Mouse (Mus musculus): ENCODE results near the gene Rabgap1l. TPM values are rescaled to one million over a fixed set of nuclear protein-coding genes. Genes with fewer than 3 reads are reported as not detected.

Rabgap1l gene
- polyA plus RNA-seq, 1 experiment = 14.2 TPM

- no peak for TF ChIP-seq CTCF (IDR thresholded peaks at IDR 0.05; ENCODE audit: control insufficient read depth, insufficient read depth, insufficient replicate concordance, low read depth, low read length)
- TF ChIP-seq POLR2A (IDR thresholded peaks at IDR 0.05; ENCODE audit: control insufficient read depth, low read depth, low read length) = no peak
- Histone ChIP-seq H3K4me3 (ENCODE audit: control insufficient read depth, low read depth, low read length) (no peak overlapping the region), H3K4me1 (ENCODE audit: control insufficient read depth, insufficient read depth, low read length) (no peaks in the 10 kb centered on the region), H3K36me3 (ENCODE audit: control insufficient read depth, insufficient read depth, low read length) (no peaks in the 10 kb centered on the region), H3K27ac (ENCODE audit: control insufficient read depth, insufficient read depth, low read depth, low read length) (no peak overlapping the region), H3K27me3 (ENCODE audit: control insufficient read depth, insufficient read depth, low read length) (no peaks in the 10 kb centered on the region)
Observed at GRCm38 (mm10) chr1:160755359-160755758, 37.7 kb downstream of the Rabgap1l start.

GRCm38 (mm10) chr1:160750629-160751028 lies 42.4 kb downstream of the Rabgap1l start:
- H3K27me3 ChIP-seq (ENCODE audit: control insufficient read depth, insufficient read depth, low read length) = no peaks in the 10 kb centered on the region
- H3K36me3 ChIP-seq (ENCODE audit: control insufficient read depth, insufficient read depth, low read length) = no peaks in the 10 kb centered on the region
- TF ChIP-seq POLR2A (IDR thresholded peaks at IDR 0.05; ENCODE audit: control insufficient read depth, low read depth, low read length) = no peak
- TF ChIP-seq CTCF (IDR thresholded peaks at IDR 0.05; ENCODE audit: control insufficient read depth, insufficient read depth, insufficient replicate concordance, low read depth, low read length) = no peak
- H3K27ac ChIP-seq (ENCODE audit: control insufficient read depth, insufficient read depth, low read depth, low read length) = no peak overlapping the region
- H3K4me1 ChIP-seq (ENCODE audit: control insufficient read depth, insufficient read depth, low read length) = no peaks in the 10 kb centered on the region
- no peak overlapping the region for H3K4me3 ChIP-seq (ENCODE audit: control insufficient read depth, low read depth, low read length)

GRCm38 (mm10) chr1:160746786-160747185 lies 46.2 kb downstream of the Rabgap1l start:
- Histone ChIP-seq H3K4me1 (ENCODE audit: control insufficient read depth, insufficient read depth, low read length) (no peaks in the 10 kb centered on the region), H3K36me3 (ENCODE audit: control insufficient read depth, insufficient read depth, low read length) (no peaks in the 10 kb centered on the region), H3K27ac (ENCODE audit: control insufficient read depth, insufficient read depth, low read depth, low read length) (no peak overlapping the region), H3K27me3 (ENCODE audit: control insufficient read depth, insufficient read depth, low read length) (no peaks in the 10 kb centered on the region), H3K4me3 (ENCODE audit: control insufficient read depth, low read depth, low read length) (no peak overlapping the region)
- TF ChIP-seq POLR2A (IDR thresholded peaks at IDR 0.05; ENCODE audit: control insufficient read depth, low read depth, low read length) = no peak
- TF ChIP-seq CTCF (IDR thresholded peaks at IDR 0.05; ENCODE audit: control insufficient read depth, insufficient read depth, insufficient replicate concordance, low read depth, low read length) = no peak

- H3K27me3 ChIP-seq (ENCODE audit: control insufficient read depth, insufficient read depth, low read length) = no peaks in the 10 kb centered on the region
- no peak overlapping the region for H3K27ac ChIP-seq (ENCODE audit: control insufficient read depth, insufficient read depth, low read depth, low read length)
- H3K4me3 ChIP-seq (ENCODE audit: control insufficient read depth, low read depth, low read length) = no peak overlapping the region
- no peaks in the 10 kb centered on the region for H3K4me1 ChIP-seq (ENCODE audit: control insufficient read depth, insufficient read depth, low read length)
- TF ChIP-seq POLR2A (IDR thresholded peaks at IDR 0.05; ENCODE audit: control insufficient read depth, low read depth, low read length) = no peak
- TF ChIP-seq CTCF (IDR thresholded peaks at IDR 0.05; ENCODE audit: control insufficient read depth, insufficient read depth, insufficient replicate concordance, low read depth, low read length) = no peak
- no peaks in the 10 kb centered on the region for H3K36me3 ChIP-seq (ENCODE audit: control insufficient read depth, insufficient read depth, low read length)
Observed at GRCm38 (mm10) chr1:160745238-160745930, 47.6 kb downstream of the Rabgap1l start.

- no peak overlapping the region for H3K4me3 ChIP-seq (ENCODE audit: control insufficient read depth, low read depth, low read length)
- no peaks in the 10 kb centered on the region for H3K27me3 ChIP-seq (ENCODE audit: control insufficient read depth, insufficient read depth, low read length)
- no peaks in the 10 kb centered on the region for H3K36me3 ChIP-seq (ENCODE audit: control insufficient read depth, insufficient read depth, low read length)
- no peak for TF ChIP-seq POLR2A (IDR thresholded peaks at IDR 0.05; ENCODE audit: control insufficient read depth, low read depth, low read length)
- no peak for TF ChIP-seq CTCF (IDR thresholded peaks at IDR 0.05; ENCODE audit: control insufficient read depth, insufficient read depth, insufficient replicate concordance, low read depth, low read length)
- no peaks in the 10 kb centered on the region for H3K4me1 ChIP-seq (ENCODE audit: control insufficient read depth, insufficient read depth, low read length)
- H3K27ac ChIP-seq (ENCODE audit: control insufficient read depth, insufficient read depth, low read depth, low read length) = no peak overlapping the region
Observed at GRCm38 (mm10) chr1:160744009-160744408, 49.0 kb downstream of the Rabgap1l start.

- no peaks in the 10 kb centered on the region for H3K36me3 ChIP-seq (ENCODE audit: control insufficient read depth, insufficient read depth, low read length)
- no peak overlapping the region for H3K27ac ChIP-seq (ENCODE audit: control insufficient read depth, insufficient read depth, low read depth, low read length)
- H3K4me3 ChIP-seq (ENCODE audit: control insufficient read depth, low read depth, low read length) = no peak overlapping the region
- TF ChIP-seq POLR2A (IDR thresholded peaks at IDR 0.05; ENCODE audit: control insufficient read depth, low read depth, low read length) (no peak), CTCF (IDR thresholded peaks at IDR 0.05; ENCODE audit: control insufficient read depth, insufficient read depth, insufficient replicate concordance, low read depth, low read length) (peak; percentile 13; the same call in 1 of the 2 replicates)
- H3K4me1 ChIP-seq (ENCODE audit: control insufficient read depth, insufficient read depth, low read length) = no peaks in the 10 kb centered on the region
- H3K27me3 ChIP-seq (ENCODE audit: control insufficient read depth, insufficient read depth, low read length) = no peaks in the 10 kb centered on the region
Observed at GRCm38 (mm10) chr1:160743229-160743628, 49.8 kb downstream of the Rabgap1l start.

GRCm38 (mm10) chr1:160740650-160741049 lies 52.4 kb downstream of the Rabgap1l start:
- no peaks in the 10 kb centered on the region for H3K4me1 ChIP-seq (ENCODE audit: control insufficient read depth, insufficient read depth, low read length)
- H3K27me3 ChIP-seq (ENCODE audit: control insufficient read depth, insufficient read depth, low read length) = no peaks in the 10 kb centered on the region
- no peaks in the 10 kb centered on the region for H3K36me3 ChIP-seq (ENCODE audit: control insufficient read depth, insufficient read depth, low read length)
- TF ChIP-seq POLR2A (IDR thresholded peaks at IDR 0.05; ENCODE audit: control insufficient read depth, low read depth, low read length) (no peak), CTCF (IDR thresholded peaks at IDR 0.05; ENCODE audit: control insufficient read depth, insufficient read depth, insufficient replicate concordance, low read depth, low read length) (no peak)
- no peak overlapping the region for H3K27ac ChIP-seq (ENCODE audit: control insufficient read depth, insufficient read depth, low read depth, low read length)
- no peak overlapping the region for H3K4me3 ChIP-seq (ENCODE audit: control insufficient read depth, low read depth, low read length)
